Mouse (Mus musculus) adrenal gland, adult 8-10 months (tissue): ENCODE data around the gene Vmn1r22. TPM values are rescaled to one million over a fixed set of nuclear protein-coding genes. Genes with fewer than 3 reads are reported as not detected.
"Not testable (repeated sequence)": the region's sequence is repeated elsewhere in the genome, so short reads cannot be mapped to it uniquely, and the experiment has no call there.

Experiments
- DNase-seq: peaks from one replicate; pipeline ENCODE4 v3.0.0; 2022
- total RNA-seq, 4 experiments: library from RNA; stranded (reverse); gene quantifications; 2 replicates each; pipeline ENCODE4 v1.2.4; 2022

The Vmn1r22 gene
- not detected for total RNA-seq

DNA sequence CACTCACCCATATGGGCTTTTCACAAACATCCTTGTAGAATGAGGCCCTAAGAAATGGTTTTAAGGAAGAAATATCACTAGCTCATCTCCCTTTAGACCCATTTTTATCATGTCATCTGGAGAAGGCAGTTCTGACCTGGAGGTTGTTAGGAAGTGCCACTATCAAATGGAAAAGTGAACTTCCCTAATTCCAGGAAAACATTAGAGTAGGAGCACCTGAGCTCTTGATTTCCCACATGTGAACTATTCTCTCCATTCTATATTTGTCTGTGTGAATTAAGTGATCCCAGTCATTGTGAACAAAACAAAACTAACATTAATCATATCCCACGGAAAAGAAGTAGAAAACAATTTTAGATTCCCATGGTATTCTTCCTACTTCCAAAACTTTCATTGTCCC is at the start of gene Vmn1r22:
Gene Vmn1r22, minus strand, starts transcription at position 101 of the 400 bp plus-strand sequence.
- no peak for DNase-seq

DNA sequence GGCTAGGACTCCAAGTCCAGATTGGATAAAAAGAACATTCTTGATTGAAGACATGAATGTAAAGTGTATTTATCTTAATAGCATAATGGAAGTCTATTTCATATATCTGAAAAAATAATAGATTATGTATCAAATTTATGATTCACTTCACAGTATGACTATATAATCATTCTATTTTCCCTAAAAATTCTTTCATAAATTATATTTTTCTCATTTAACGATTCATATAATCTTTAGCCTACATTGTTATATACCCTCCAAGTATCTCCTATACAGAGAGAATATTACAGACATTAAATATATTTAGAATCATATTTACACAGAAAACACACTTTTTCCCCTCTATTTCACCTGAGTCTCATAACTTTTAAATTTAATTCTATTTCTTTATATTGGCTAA is 18.9 kb upstream of the Vmn1r22 start, which contains the start of gene Vmn1r23:
Gene Vmn1r23, minus strand, starts transcription at position 101 of the 400 bp plus-strand sequence.
- DNase-seq = no peak

DNA sequence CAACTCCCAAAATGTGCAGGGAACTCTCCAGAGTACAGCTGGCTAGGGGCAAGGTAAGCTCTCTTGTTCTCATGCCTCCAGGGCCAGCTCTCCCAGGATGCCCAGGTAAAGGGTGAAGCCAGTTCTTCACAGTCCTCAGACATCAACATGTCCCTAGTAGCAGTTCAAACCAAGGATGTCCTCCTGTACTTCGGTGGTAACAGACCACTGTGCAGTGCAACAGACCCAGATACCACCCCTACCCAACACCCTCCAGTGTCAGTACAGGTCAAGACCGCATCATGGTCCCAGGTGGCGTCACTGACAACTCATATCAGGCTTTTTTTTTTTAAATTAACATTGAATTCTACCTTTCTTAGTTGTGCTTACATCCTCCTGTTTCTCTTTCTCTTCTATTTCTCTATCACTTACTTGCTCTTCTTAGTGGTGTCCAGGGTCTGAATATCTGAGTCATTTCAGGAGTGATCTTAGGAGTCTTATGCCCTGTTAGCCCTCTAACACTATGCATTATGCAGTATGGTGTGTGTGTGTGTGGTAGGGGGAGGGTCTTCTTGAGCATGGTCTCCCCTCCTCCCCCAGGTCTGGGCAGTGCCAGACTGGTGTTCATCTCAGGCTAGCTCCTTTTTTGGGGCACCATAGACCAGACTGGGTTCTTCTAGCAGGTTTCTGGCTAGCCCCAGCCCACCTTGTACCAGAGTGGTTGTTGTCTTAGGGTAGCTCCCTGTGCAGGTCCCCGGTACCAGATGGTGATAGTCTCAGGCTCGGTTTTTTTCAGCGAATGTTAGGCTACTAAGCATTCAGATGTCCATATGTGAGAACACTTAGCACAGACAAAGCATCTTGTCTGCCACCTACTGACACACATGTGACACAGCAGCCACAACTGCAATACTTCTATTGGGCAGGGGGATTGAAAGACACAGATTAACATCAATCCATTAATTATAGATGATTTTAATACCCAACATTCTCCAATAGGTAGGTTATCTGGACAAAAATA is 48.5 kb downstream of the Vmn1r22 start:
- no peak for DNase-seq

DNA sequence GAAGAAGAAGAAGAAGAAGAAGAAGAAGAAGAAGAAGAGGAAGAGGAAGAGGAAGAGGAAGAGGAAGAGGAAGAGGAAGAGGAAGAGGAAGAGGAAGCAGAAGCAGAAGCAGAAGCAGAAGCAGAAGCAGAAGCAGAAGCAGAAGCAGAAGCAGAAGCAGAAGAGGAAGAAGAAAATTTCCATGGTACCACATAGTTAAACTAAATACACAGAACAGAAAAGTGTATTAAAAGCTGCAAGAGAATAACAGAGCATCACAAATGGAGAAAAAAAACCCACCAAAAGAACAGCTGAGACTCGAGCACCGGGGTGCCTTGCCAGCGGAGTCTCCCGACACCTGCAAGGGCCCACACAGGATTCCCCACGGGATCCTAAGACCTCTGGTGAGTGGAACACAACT is 56.7 kb downstream of the Vmn1r22 start:
- not testable (repeated sequence) for DNase-seq

DNA sequence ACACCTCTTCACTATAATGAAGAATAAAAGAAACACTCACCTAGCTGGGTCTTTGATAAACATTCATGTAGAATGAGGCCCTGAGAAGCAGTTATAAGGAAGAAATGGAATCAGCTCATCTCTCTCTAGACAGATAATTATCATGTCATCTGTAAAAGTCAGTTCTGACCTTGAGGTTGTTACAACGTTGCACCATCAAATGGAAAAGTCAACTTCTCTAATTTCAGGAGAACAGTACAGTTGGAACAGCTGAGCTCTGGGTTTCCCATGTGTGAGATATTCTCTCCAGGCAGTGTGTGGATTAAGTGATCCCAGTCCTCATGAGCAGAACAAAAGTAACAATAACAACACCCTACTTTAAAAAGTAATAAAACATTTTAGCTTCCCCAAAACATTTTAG is 57.5 kb downstream of the Vmn1r22 start, which contains the start of gene Vmn1r21:
Gene Vmn1r21, minus strand, starts transcription at position 58 of the 400 bp plus-strand sequence.
- no peak for DNase-seq

Other genes starting within 250 kb of the Vmn1r22 start
- gene Pyurf, start 215.9 kb downstream of the Vmn1r22 start, total RNA-seq = 10 to 100 TPM; 12.9 to 15.3 (median 13.2) TPM
- gene Lancl2, start 205.5 kb downstream of the Vmn1r22 start, total RNA-seq = 10 to 100 TPM; 17.8 to 25.3 (median 21.0) TPM
- 10 to 100 TPM; 16.8 to 21.4 (median 17.2) TPM for gene Vopp1, start 82.9 kb downstream of the Vmn1r22 start, total RNA-seq
- not detected for gene Vmn1r21, start 57.7 kb downstream of the Vmn1r22 start, total RNA-seq
- not detected for gene Vmn1r23, start 18.8 kb upstream of the Vmn1r22 start, total RNA-seq
- gene Vmn1r24, start 53.5 kb upstream of the Vmn1r22 start, total RNA-seq = not detected
- gene Vmn1r25, start 72.8 kb upstream of the Vmn1r22 start, total RNA-seq = not detected
- not detected for gene Vmn1r26, start 107.1 kb upstream of the Vmn1r22 start, total RNA-seq